Mouse (Mus musculus): ENCODE data around the gene Ddah1. TPM values are rescaled to one million over a fixed set of nuclear protein-coding genes. Genes with fewer than 3 reads are reported as not detected.
"Not testable (repeated sequence)": the region's sequence is repeated elsewhere in the genome, so short reads cannot be mapped to it uniquely, and the experiment has no call there.

The Ddah1 gene
- polyA plus RNA-seq, 2 experiments from 2014 or later: 0.13 TPM; not detected in 1

DNA sequence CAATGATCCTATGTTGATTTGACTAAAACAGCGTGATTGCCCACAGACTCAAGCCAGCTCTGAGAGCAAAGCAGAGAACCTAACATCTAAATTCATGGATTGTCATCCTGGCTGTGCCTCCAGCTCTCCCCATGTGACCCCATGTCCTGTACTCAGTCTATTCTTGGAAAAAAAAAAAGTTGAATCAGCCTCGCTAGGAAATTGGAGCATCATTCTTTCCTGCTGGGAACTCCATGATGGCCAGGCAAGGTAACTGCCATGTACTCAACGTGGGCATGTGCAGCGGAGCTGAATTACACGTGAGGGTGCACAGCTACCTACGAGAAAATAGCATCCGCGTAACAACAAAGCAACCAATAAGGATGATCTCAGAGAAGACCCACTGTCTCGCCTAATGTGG lies 114.2 kb downstream of the Ddah1 start:
- no peak for ATAC-seq

DNA sequence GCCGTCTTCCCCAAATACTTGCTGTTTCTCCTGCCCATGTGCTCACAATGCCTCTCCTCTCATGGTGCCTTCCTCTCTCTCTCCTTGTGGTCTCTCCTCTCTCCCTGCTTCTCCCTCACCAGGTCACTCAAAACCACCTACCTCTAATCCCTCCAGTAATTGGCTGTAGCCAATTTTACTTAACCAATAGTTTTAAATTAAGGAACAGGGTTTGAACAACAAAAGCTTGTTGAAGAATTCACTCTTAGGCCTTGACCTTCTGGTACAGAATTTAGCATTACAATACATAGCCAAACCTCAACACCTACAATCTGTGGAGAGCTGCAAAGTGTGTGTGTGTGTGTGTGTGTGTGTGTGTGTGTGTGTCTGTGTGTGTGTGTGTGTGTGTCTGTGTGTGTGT lies 114.8 kb downstream of the Ddah1 start:
- ATAC-seq: no peak

DNA sequence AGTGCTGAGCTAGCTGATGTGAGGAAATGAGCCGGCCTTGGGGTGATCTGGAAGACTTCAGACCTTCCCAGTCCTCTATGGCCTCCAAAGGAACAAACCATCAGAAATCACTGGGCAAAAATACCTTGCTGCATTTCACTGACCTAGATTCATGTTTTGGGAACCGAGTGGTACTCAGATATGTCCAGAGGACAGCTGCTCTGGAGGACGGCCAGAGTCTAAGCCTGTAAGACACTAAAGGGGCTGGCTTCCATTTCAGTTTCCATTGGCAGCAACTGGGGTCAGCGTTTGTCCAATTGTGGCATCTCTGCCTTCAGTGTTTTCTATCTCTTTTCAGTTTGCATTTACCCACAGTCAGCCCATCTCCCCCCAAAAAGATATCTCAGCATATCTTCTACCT lies 115.7 kb downstream of the Ddah1 start:
- no peak for ATAC-seq

DNA sequence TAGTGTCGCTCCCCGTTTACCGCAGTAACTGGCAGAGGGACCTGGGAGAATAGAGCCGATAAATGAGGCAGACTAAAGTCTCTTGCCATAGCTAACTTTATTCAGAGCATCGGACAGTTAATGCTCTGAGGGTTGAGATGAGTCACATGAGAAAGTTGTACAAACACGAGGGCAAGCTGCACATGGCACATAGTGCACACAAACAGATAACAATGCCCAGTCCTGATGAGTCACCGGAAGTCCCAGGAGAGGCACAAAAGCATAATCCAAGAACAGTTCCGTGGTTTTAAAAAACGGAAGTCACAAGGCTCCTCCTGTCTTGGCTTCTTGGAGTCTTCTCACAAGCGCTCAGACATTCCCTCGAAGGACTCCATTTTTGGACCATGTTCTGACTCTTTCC lies 117.6 kb downstream of the Ddah1 start:
- ATAC-seq: no peak

DNA sequence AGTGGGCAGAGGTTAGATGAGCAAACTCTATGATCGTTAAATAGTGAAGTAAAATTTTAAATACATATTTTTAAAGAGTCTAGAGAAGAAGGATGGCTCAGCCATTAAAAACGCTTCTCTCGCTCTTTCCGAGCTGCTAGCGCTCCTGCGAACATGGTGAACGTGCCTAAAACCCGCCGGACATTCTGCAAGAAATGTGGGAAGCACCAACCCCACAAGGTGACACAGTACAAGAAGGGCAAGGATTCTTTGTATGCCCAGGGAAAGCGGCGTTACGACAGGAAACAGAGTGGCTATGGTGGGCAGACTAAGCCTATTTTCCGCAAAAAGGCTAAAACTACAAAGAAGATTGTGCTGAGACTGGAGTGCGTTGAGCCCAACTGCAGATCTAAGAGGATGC lies 120.4 kb downstream of the Ddah1 start:
- ATAC-seq: not testable (repeated sequence)

DNA sequence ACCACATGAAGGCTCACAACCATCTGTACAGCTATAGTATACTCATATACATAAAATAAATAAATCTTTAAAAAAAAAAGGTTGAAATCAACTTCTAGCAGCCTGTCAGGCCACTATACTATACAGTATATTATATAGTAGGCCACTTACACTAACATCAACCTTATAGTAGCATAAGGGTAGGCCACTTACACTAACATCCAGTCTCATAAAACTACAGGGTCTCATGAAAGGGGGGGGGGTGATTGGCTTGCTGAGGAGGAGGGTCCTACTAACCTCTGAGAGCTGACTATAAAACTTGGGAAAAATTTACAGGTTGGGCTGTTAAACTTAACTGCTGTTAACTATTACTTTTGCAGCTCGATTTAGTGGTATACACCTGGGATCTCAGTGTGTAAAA lies 121.9 kb downstream of the Ddah1 start:
- no peak for ATAC-seq

DNA sequence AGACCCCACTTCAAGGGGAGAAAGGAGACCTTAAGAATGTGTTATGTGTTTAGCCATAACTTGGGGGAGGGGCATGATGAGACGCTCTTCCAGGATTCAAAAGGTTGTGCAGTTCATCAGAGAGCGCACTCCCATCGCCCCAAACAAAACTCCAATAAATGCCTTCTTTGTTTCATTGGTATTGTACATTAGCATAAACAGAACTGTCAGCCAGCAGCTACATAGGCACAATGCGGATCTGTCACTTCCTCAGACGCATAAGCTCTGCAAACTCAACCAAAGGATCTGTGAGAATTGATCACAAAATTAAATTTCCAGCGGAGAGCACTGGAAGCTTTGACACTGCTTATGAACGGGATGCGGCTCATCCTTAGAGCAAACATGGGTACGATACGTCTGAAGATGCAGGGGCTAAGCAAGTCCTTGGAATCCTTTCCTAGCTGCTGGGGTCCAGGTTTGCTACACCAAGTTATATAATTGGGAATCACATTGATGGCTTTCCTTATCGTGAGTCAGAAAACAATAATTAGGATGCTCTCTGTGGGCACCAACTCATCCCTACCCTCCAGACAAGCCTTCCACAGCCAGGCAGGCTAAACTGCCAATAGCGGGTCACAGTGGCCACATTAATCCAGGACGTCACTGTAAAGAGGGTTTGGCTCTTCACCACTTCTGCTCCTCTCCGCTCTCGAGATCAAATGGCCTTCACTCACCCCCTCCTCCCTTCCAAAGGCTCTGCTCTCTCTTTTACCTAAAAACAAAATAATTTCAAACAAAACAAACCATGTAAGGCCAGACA lies 123.8 kb downstream of the Ddah1 start:
- no peak for ATAC-seq

DNA sequence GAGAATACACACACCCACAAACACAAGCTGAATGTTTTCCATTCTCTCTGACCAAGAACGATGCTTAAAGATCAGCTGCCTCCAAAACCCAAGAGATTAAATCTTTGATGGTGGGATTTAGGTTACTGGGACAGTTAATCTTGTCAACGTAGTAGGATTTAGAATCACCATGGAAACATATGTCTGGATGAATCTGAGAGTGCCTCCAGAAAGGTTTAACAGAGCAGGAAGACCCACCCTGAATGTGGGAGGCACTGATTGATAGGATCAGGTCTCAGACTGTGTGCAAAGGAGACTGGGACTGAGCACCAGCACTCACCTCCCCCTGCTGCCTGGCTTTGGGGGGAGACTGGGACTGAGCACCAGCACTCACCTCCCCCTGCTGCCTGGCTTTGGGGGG lies 124.8 kb downstream of the Ddah1 start:
- no peak for ATAC-seq

DNA sequence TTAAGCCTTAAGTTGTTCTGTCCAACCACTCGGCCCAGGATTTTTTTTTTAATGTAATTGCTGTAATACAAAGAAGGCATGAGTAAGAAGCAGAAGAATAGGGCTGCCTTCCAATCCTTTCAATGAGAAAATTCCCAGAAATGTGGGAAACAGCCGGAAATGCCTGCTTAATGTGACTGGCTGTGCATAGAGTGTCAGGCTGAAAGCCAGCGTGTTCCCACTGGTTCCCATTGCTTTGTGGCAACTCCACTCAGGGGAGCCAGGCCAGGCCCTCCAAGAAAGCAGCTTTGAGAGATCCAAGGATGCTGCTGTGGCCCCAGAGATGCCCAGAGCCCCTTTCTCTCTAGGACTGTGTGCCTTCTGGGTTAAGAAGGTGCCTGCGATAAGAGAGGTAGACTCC lies 126.9 kb downstream of the Ddah1 start:
- no peak for ATAC-seq

DNA sequence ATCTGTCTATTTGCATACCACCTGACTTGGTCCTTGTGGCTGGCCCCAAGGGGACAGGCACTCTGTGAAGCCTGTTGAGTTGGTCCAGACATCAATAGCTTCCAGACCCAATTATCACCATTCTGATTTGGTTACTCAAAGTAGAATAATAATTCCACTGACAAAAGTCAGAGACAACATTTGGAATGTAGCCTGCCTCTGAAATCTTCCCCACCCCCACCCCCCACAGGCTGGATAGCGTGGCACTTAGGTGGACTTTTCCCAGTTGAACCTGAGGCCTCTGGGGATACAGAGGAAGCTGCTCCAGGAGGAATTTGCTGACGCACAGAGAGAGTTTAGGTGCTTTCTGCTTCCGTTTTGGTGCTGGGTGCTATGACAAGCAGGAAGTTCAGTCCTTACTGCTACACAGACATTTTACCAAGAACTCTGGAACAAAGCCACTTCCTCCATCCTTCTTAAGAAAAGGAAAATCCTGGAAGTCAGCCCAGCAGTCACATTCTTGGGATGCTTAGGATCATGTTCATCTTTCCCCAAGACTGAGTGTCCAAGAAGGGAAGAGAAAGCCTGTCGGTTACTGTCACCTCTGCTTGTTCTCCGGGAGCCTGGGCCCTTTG lies 127.5 kb downstream of the Ddah1 start:
- ATAC-seq: no peak

DNA sequence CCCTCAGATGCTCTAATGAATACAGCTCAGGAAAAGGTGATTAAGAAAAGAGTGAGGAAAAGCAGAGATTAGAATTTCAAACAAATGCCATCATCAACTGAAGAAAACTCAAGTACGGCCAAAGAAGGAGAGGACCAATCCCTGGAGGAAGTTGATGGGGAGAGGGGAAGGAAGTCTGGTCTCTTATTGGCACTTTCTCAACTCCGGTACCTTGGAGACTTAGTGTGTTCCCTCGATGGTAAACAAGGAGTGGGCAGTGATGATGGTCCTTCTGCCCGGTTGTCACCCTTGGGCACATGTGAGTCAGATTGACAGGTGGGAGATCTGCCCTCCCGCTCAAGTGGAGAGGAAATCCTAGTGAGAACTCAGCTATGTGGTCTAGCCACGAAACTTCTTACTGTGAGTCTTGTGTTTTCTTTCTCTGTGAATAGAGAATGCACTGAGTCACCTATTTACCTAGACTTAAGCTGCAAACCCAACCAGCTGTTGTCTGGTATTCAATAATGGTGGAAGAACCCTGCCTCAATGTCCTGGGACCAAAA lies 129.0 kb downstream of the Ddah1 start:
- no peak for ATAC-seq

DNA sequence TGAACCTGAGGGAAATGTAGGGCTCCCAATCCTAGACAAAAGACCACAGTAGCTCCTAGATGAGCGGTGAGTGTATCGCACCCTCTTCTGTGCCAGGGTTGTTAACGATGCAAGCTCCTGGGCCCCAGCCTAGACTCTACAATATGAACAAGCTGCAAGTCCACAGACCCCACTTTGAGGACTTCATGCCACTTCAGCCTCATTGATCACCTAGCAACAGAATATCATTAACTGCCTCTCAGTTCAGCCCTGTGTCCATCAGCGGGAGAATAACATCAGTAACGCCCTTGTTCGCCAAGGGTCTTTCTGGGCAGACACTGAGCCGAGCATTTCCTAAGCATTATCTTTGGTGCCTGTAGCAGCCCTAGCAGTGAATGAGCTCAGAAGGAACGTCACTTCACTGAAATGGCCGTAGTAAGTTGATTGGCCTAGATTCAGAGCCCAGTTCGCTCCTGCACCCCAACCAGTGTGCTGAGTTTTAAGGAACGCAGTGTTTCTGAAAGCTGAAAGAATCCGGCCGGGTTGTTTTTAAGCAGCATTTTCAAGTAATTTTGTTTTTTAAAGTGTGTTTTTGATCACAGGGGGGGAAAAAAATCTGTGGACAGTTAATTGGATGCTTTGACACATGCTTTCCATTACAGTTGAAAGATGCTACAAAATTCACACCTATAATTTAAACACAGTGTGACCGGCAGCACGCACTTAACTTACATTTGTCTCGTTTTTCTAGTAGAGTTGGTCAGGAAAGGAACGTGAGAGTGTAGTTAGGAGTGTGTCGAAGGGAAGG lies 132.1 kb downstream of the Ddah1 start:
- ATAC-seq: no peak

DNA sequence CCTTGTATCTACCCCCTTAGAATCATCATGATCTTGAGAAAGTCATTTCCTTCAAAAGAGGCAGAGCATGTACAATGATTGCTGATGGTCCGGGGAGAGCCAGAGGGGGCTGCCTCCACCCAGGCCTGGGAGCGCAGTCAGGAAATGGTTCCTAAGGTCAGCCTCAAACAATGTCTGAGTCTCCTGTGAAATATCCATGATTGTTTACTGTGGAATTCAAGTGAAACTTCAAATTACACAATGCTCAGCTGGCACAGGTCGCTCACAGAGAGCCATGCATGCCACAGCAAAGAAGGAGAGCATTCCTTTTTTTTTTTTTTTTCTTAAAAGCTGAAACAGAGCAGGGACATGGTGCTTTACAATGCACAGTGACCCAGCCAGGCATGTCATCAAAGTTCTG lies 134.0 kb downstream of the Ddah1 start:
- no peak for ATAC-seq

DNA sequence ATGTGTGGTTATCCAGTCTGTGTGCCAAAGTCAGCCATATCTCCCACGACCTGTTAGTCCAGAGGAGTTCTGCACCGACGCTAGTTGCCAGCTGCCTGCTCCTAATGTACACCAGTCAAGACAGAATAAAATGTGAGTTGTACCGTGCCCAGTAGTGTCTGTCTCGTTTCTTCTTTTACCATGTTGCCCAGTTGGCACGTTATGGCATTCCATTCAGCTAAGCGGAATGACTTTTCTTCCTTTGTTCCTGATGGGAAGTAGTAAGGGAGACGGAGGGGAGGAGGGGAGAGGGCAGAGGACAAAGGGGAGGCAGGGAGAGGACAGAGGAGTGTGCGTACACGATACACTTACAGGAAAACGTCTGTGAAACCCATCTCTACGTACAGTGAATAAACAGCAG lies 135.7 kb downstream of the Ddah1 start:
- no peak for ATAC-seq

DNA sequence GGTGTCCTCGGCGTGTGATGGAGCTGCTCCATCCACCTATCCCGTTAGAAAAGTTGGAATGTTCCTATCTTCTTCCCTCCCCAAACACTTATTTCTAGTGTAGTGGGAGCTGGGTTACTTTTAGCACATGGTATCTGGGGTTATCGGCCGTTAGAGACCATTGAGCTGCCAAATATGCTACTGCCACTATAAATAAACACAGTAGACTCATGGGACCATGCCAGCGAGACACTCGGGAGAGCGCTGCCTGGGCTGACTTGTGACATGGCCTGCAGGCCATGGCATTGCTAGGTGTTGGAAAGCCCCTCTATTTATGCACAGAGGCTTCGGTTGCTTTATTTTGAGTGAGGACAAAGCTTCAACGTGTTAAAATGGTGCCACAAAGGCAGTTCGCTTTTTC lies 139.3 kb downstream of the Ddah1 start:
- no peak for ATAC-seq

DNA sequence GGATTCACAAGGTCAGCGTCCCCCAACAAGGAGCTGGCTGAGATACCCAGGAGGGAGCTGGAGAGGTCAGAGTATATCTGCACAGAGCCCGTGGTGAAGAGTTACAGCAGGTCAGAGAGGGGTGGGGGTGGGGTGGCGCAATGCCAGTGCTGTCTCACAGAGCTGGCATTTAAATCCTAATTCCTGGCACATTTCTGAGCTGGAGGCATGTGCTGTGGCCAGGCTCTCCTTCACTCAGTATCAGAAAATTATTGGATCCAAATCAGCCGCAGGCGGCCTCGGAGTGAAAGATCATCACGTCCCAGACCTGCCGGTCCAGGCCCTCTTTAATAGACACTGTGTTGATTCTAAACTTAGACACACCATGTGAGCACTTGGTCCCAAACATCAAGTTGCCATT lies 141.4 kb downstream of the Ddah1 start:
- no peak for ATAC-seq

DNA sequence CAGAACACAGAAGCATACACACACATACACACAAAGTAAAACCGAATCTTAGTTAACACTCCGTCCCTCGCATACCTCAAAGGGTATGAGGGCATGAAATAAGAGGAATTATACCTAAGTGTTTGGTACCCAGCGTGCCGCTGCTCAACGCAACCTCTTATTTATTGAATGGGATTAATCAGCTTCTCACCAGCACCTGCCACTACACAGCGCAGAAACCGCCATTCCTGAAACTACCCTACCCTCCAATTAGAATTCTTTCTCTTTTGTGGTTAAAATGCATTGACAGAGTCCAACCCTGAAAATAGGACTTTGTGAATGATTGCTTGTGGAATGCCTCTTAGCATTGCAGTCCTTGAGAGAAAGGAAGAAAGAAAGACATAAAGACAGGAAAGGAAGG lies 145.1 kb downstream of the Ddah1 start:
- ATAC-seq: no peak

DNA sequence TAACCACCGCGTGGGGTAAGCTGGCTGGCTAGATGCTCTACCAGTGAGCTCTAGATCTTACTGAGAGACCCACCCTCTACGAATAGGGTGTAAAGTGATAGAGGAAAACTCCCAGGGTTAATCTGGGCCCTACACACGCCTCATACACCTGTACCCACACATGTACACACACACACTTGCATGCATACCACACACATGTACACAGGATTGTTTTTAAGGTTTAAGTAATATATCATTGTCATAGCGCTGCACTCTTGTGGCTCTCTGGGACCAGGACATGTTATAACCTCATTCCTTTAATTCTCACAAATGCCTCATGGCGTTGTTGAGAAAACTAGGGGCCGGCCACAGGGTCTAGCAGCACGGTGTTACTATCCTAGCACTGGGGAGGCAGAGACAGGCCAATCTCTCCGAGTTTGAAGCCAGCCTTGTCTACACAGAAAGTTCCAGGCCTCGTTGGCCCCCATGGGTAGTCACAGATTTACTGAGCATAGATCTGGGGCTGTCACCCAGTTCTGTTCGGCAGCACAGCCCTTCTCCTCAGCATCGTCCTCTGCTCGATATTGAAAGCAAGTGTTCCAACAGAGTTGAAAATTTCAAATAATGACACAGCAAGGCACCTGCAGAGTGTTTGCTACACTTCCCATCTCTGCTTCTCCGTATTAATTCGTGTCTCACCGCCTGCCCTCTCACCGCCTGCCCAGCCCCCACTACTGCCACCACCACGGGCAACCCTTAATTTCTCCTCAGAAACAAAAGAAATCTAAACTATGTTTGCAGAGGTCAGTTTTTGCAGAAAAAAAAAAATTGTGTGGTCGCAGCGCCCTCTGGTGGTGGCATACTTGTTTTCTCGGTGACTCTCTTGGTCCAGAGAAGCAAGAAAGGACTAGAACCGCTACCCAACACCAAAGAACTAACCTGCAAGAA lies 146.6 kb downstream of the Ddah1 start:
- peak; percentile 53 for ATAC-seq

DNA sequence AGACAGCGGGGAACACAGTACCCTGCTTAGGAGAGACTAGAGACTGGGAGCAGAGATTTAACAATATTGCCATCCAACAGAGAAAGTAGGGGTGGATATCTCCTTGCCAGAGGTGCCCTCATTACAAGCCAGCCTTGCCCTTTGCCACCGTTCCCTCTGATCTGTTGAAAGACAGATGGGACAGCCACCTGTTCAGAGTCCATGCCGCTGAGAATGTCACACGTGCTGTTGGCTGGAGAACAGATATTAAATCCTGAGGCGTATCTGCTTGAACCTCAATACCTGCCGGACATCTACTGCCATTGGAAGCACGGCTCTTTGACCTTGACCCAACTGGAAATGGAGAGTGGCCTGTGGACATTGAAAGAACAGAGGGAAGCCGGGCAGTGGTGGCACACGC lies 148.1 kb downstream of the Ddah1 start:
- no peak for ATAC-seq

DNA sequence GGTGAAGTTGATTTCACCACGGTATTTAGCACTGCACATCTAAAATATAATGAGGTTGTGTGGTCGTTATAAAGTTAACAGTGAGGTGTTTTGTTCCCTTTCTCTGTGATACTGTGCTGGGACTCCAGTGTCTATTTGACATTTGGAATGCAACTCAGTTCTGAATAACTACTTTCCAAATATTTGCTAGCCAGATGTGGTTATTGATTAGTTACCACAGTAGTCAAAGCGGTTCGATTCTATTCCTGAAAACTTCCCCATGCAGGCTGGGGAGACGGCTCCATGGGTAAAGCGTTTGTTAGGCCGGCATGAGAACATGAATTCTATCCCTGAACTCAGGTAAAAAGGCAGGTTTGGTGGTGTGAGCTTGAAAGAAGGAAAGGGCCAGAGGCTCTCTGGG lies 154.0 kb downstream of the Ddah1 start:
- ATAC-seq: no peak

DNA sequence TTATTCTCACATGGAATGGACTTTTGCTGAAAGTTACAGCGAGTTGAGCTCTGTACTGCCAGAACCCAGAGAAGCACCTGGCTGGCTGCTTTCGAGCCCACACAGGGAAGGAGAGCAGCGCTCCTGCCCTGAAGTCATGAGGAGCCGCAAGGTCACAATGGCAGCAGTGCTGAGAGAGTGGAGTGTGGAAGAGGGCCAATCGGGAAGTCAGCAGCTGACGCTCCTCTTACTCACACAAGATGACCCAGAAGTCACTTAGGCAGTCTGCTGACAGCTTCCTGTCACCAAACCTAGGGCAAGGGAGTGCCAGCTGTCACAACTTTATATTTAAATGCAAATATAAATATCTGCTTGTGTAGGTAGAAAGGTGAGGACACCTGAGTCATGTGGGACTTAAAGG lies 154.8 kb downstream of the Ddah1 start:
- no peak for ATAC-seq

DNA sequence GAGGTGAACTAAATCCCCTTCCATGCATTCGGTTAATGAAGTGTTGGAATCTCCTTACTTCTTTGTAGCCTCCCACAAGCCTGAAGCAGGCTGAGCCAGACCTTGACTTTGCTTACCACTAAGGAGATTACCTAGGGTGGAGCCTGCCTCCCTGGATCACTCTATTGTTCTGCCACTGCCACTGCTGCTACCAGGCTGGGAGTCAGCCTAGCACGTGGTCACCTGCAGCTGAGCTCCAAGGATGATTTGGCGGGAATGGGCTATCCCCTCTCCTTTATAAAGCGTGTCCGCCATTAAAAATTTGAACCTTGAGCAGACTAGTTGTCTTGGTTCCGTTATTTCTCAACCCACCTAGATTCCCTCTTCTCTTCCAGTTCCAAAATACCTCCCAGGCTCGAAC lies 155.5 kb downstream of the Ddah1 start:
- not testable (repeated sequence) for ATAC-seq
